ENCODE assay signal across 14 mouse cellular contexts in genomic region chr2:157802666-157803065, GRCm38 (mm10).
A peak's percentile ranks its signal among the peaks of the same experiment; 100 is the strongest.
DNase-seq lines count a peak whose midpoint lies in the region; ATAC-seq and TF ChIP-seq lines count a peak whose summit lies in the region.
"Had no signal": no experiment of that assay in that cellular context is flagged by ENCODE, and none has a peak within 500 bp of the region (broad histone marks: within the 10 kb centered on the region; RNA-seq: fewer than 3 reads in every experiment).

No protein-coding gene starts in this region.

- TF ChIP-seq POLR2A in cerebellum, adult 2 months (IDR thresholded peaks at IDR 0.05; ENCODE audit: borderline replicate concordance, insufficient read depth, low read length), result no peak
- TF ChIP-seq POLR2A in thymus, adult 2 months (IDR thresholded peaks at IDR 0.05; ENCODE audit: control insufficient read depth, extremely low read depth, insufficient read depth, low read length, poor library complexity), result no peak

- H3K36me3 ChIP-seq in forebrain, embryonic 11.5 days (ENCODE audit: control insufficient read depth, insufficient read depth, low read length), result no peaks in the 10 kb centered on the region
- H3K36me3 ChIP-seq in forebrain, embryonic 16.5 days (ENCODE audit: control insufficient read depth, insufficient read depth), result no peaks in the 10 kb centered on the region
- H3K36me3 ChIP-seq in hindbrain, embryonic 12.5 days, result no peaks in the 10 kb centered on the region
- H3K36me3 ChIP-seq in midbrain, embryonic 15.5 days (replicated peaks), result no peaks in the 10 kb centered on the region
- H3K36me3 ChIP-seq in thymus, adult 2 months (ENCODE audit: control insufficient read depth, insufficient read depth, low read length), result 0 out of 2 replicates have a peak, but pooled peaks cover 4% of the 10 kb centered on the region

- H3K4me2 ChIP-seq in forebrain, embryonic 11.5 days (ENCODE audit: low read depth, low read length, severe bottlenecking), result no peak overlapping the region
- no peak overlapping the region for H3K4me2 ChIP-seq in forebrain, embryonic 16.5 days (ENCODE audit: low read length)
- H3K4me2 ChIP-seq in hindbrain, embryonic 12.5 days (replicated peaks), result 0 out of 2 replicates have a peak overlapping the region, but pooled peaks have one; percentile 27
- H3K4me2 ChIP-seq in midbrain, embryonic 15.5 days, result no peak overlapping the region
- H3K4me2 ChIP-seq: lung, embryonic 14.5 days had no signal

- 76% methylated on average over 5 of the region's 5 CpGs for WGBS in forebrain, embryonic 11.5 days
- WGBS in forebrain, embryonic 16.5 days, result 66% methylated on average over 5 of the region's 5 CpGs
- 35% methylated on average over 5 of the region's 5 CpGs for WGBS in cerebellum, adult 2 months
- WGBS in hindbrain, embryonic 12.5 days, result 82% methylated on average over 5 of the region's 5 CpGs
- WGBS in midbrain, embryonic 15.5 days, result 75% methylated on average over 5 of the region's 5 CpGs
- over 99% methylated on average over 5 of the region's 5 CpGs for WGBS in thymus, adult 2 months

- H3K27ac ChIP-seq in forebrain, embryonic 11.5 days (ENCODE audit: low read depth, low read length), result no peak overlapping the region
- H3K27ac ChIP-seq in forebrain, embryonic 16.5 days (ENCODE audit: low read length), result no peak overlapping the region
- no peak overlapping the region for H3K27ac ChIP-seq in cerebellum, adult 2 months (ENCODE audit: insufficient read depth, low read length)
- H3K27ac ChIP-seq in hindbrain, embryonic 12.5 days, result no peak overlapping the region
- peak overlapping the region; percentile 63; the same call in 1 of the 2 replicates for H3K27ac ChIP-seq in midbrain, embryonic 15.5 days
- H3K27ac ChIP-seq in thymus, adult 2 months (ENCODE audit: control insufficient read depth, insufficient read depth, low read length), result no peak overlapping the region

- no peak overlapping the region for H3K4me3 ChIP-seq in forebrain, embryonic 11.5 days (ENCODE audit: low read depth, low read length)
- H3K4me3 ChIP-seq in forebrain, embryonic 16.5 days (replicated peaks; ENCODE audit: low read length), result no peak overlapping the region
- H3K4me3 ChIP-seq in cerebellum, adult 2 months (replicated peaks; ENCODE audit: insufficient read depth, low read depth, low read length), result no peak overlapping the region
- no peak overlapping the region for H3K4me3 ChIP-seq in hindbrain, embryonic 12.5 days
- no peak overlapping the region for H3K4me3 ChIP-seq in midbrain, embryonic 15.5 days
- H3K4me3 ChIP-seq in thymus, adult 2 months (ENCODE audit: control insufficient read depth, insufficient read depth, low read length), result no peak overlapping the region
- H3K4me3 ChIP-seq: erythroblast, embryonic 14.5 days; megakaryocyte, embryonic 14.5 days had no signal

- peak; percentile 43 for DNase-seq in forebrain, embryonic 11.5 days (ENCODE audit: low spot score)
- peak; percentile 32 to 56 for DNase-seq in cerebellum, adult 2 months
- DNase-seq in embryo, embryonic 11 days, result no peak
- no peak for DNase-seq in heart, adult 18-20 months
- DNase-seq in thymus, adult 2 months, result no peak
- DNase-seq: gastrocnemius, postnatal 14 days; kidney, postnatal 14 days; lung, embryonic 14.5 days; right cerebral cortex, adult 18-20 months had no signal

- TF ChIP-seq CTCF in cerebellum, adult 2 months (IDR thresholded peaks at IDR 0.05; ENCODE audit: borderline replicate concordance, insufficient read depth, low read depth, low read length), result no peak
- no peak for TF ChIP-seq CTCF in thymus, adult 2 months (IDR thresholded peaks at IDR 0.05; ENCODE audit: borderline replicate concordance, control insufficient read depth, extremely low read depth, insufficient read depth, low read length, poor library complexity)

- no peak for ATAC-seq in forebrain, embryonic 11.5 days (replicated peaks; ENCODE audit: low FRiP score)
- ATAC-seq in forebrain, embryonic 16.5 days, result no peak
- ATAC-seq in hindbrain, embryonic 12.5 days (ENCODE audit: low FRiP score), result no peak
- no peak for ATAC-seq in midbrain, embryonic 15.5 days (replicated peaks)

- peaks cover 28% of the 10 kb centered on the region for H3K4me1 ChIP-seq in forebrain, embryonic 11.5 days (replicated peaks; ENCODE audit: control insufficient read depth, insufficient read depth, low read length)
- H3K4me1 ChIP-seq in forebrain, embryonic 16.5 days (replicated peaks; ENCODE audit: control insufficient read depth, insufficient read depth, low read length), result peaks cover 44% of the 10 kb centered on the region
- peaks cover 10% of the 10 kb centered on the region for H3K4me1 ChIP-seq in cerebellum, adult 2 months (ENCODE audit: control insufficient read depth, insufficient read depth, low read length)
- H3K4me1 ChIP-seq in hindbrain, embryonic 12.5 days, result peaks cover 53% of the 10 kb centered on the region
- peaks cover 65% of the 10 kb centered on the region for H3K4me1 ChIP-seq in midbrain, embryonic 15.5 days
- peaks cover 27% of the 10 kb centered on the region for H3K4me1 ChIP-seq in thymus, adult 2 months (replicated peaks; ENCODE audit: control insufficient read depth, insufficient read depth, low read length)

- peak overlapping the region; percentile 0; the same call in 1 of the 2 replicates for H3K9ac ChIP-seq in forebrain, embryonic 11.5 days (ENCODE audit: low read length)
- H3K9ac ChIP-seq in forebrain, embryonic 16.5 days (replicated peaks; ENCODE audit: low read depth, low read length), result no peak overlapping the region
- H3K9ac ChIP-seq in hindbrain, embryonic 12.5 days, result peak overlapping the region; percentile 2; the same call in 1 of the 2 replicates
- no peak overlapping the region for H3K9ac ChIP-seq in midbrain, embryonic 15.5 days
- H3K9ac ChIP-seq: lung, embryonic 14.5 days had no signal

- H3K9me3 ChIP-seq in forebrain, embryonic 11.5 days (ENCODE audit: control insufficient read depth, low read length), result no peaks in the 10 kb centered on the region
- H3K9me3 ChIP-seq in forebrain, embryonic 16.5 days (ENCODE audit: control insufficient read depth, low read length), result no peaks in the 10 kb centered on the region
- H3K9me3 ChIP-seq in hindbrain, embryonic 12.5 days (replicated peaks), result no peaks in the 10 kb centered on the region
- H3K9me3 ChIP-seq in midbrain, embryonic 15.5 days, result no peaks in the 10 kb centered on the region
- H3K9me3 ChIP-seq: megakaryocyte, embryonic 14.5 days had no signal

- no peaks in the 10 kb centered on the region for H3K27me3 ChIP-seq in forebrain, embryonic 11.5 days (ENCODE audit: control insufficient read depth, insufficient read depth, low read length)
- H3K27me3 ChIP-seq in forebrain, embryonic 16.5 days (replicated peaks; ENCODE audit: control insufficient read depth, insufficient read depth, low read length), result no peaks in the 10 kb centered on the region
- H3K27me3 ChIP-seq in cerebellum, adult 2 months (ENCODE audit: control insufficient read depth, insufficient read depth, low read length), result no peaks in the 10 kb centered on the region
- H3K27me3 ChIP-seq in hindbrain, embryonic 12.5 days, result peaks cover 17% of the 10 kb centered on the region
- H3K27me3 ChIP-seq in midbrain, embryonic 15.5 days (replicated peaks), result no peaks in the 10 kb centered on the region
- no peaks in the 10 kb centered on the region for H3K27me3 ChIP-seq in thymus, adult 2 months (ENCODE audit: control insufficient read depth, insufficient read depth, low read length)
- H3K27me3 ChIP-seq: megakaryocyte, embryonic 14.5 days had no signal

Comparison
In these comparisons a context has a peak if more than half of its experiments do, and no peak if none do; other contexts are left out.
1. H3K9ac ChIP-seq: peak in forebrain, embryonic 11.5 days (single experiment) and hindbrain, embryonic 12.5 days (single experiment); none in forebrain, embryonic 16.5 days (single experiment) and midbrain, embryonic 15.5 days (single experiment).
2. DNase-seq: peak in forebrain, embryonic 11.5 days (single experiment) and cerebellum, adult 2 months (2 of 2); none in embryo, embryonic 11 days (single experiment), heart, adult 18-20 months (0 of 2) and thymus, adult 2 months (single experiment).